Mouse (Mus musculus) cerebellum, adult 9-11 months (tissue): ENCODE data around the gene Trio.

Experiments used
- DNase-seq: peaks from one replicate; pipeline ENCODE4 v3.0.0; 2022

The Trio gene

GRCm38 (mm10) chr15:27702031-27702971 lies 323.3 kb downstream of the Trio start:
- DNase-seq, result no peak

GRCm38 (mm10) chr15:27697632-27698031 lies 328.0 kb downstream of the Trio start:
- no peak for DNase-seq

GRCm38 (mm10) chr15:27693235-27693634 lies 332.4 kb downstream of the Trio start:
- DNase-seq, result no peak

GRCm38 (mm10) chr15:27692161-27692560 lies 333.5 kb downstream of the Trio start:
- no peak for DNase-seq

GRCm38 (mm10) chr15:27691213-27691612 lies 334.4 kb downstream of the Trio start:
- no peak for DNase-seq

- DNase-seq, result no peak
Measured at GRCm38 (mm10) chr15:27688041-27688651, 337.5 kb downstream of the Trio start.

GRCm38 (mm10) chr15:27684813-27685212 lies 340.8 kb downstream of the Trio start:
- DNase-seq, result no peak

GRCm38 (mm10) chr15:27683206-27683605 lies 342.4 kb downstream of the Trio start:
- no peak for DNase-seq

- no peak for DNase-seq
Measured at GRCm38 (mm10) chr15:27682619-27683018, 343.0 kb downstream of the Trio start.

- peak; percentile 96 for DNase-seq
Measured at GRCm38 (mm10) chr15:27681419-27682187, 344.0 kb downstream of the Trio start, which contains the start of gene Otulinl. Gene Otulinl (minus strand): TSS chr15:27681579.

- DNase-seq, result no peak
Measured at GRCm38 (mm10) chr15:27680997-27681396, 344.7 kb downstream of the Trio start.
